Mouse (Mus musculus) lung, postnatal 4 days (tissue): ENCODE measurements around the gene Acads.
"Not testable (repeated sequence)": the region's sequence is repeated elsewhere in the genome, so short reads cannot be mapped to it uniquely, and the experiment has no call there.

Experiments used
- DNase-seq, 2 experiments: peaks; one replicate each; pipeline ENCODE4 v3.0.0; 2021

Gene Acads

DNA sequence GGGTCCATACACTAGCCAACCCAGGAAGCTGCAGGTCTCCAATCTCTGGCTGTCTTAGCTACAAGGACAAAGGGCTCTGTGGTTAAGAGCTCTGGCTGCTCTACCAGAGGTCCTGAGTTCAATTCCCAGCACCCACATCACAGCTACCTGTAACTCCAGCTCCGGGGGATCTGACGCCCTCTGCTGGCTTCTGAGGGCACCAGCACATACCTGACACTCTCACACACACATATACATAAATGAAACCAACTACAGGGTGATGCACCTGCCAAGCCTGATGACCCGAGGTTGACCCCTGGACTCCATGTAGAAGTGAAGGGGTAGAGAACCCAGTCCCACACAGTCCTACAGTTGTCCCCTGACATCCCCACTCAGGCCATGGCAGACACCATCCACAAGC, 2.7 kb downstream of the Acads start:
- no peak for DNase-seq

GRCm38 (mm10) chr5:115114501-115114900, 4.6 kb downstream of the Acads start:
- no peak for DNase-seq

DNA sequence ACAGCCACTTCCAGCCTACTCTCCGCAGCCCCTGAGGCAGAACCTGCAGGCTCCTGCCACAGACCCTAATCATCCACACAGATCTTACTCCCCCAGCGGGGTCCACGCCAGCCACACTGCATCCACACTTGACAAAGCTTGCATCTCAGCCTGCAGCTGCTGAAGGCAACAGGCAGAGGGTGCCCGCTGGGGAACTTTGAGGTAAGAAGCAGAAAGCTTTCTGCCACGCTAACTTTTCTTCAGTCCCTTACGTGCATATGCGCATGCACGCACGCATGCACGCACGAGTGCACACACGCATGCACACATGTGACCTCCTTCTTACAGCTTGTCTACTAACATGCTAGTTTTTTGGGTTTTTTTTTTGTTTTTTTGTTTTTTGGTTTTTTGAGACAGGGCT, 5.9 kb downstream of the Acads start:
- DNase-seq: no peak

GRCm38 (mm10) chr5:115111156-115111555, 8.0 kb downstream of the Acads start:
- DNase-seq: no peak

DNA sequence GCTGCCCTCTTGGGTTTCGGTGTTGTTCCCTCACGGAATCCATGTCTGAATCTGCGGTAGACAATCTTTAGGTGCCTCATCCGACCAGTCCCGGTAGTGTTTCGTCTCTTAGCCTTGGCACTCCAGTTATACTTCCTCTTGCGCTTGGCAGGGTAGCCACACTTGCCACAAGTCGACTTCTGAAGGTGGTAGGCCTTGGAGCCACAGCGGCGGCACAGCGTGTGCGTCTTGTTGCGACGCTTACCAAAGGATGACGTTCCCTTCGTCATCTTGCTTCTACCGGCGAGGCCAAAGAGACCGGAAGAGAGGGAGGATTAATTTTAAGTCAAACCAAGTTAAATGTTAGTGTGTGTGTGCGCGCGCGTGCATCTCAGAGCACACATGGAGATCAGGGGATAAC, 15.9 kb downstream of the Acads start:
- DNase-seq: not testable (repeated sequence)

GRCm38 (mm10) chr5:115102231-115102630, 16.9 kb downstream of the Acads start:
- DNase-seq: no peak

DNA sequence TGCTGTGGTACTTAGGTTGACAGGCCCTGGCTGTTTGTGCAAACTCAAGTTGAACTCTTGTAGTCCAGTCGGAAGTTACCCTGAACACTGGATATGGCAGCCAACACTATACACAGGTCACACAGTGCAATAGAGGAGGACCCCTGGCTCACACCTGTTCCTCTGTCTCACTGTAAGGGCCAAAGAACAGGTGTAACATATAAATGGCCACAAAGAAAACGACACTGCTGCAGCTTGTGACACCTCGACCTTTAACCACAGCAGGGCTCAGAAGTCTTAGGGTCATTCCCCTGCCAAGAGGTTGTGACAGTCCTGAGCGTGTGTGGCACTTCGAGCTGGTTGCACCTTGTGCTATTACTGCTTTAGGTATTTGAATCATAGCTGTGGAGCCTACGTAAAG, 18.7 kb downstream of the Acads start:
- no peak for DNase-seq

- no peak for DNase-seq
These were observed 19.2 kb downstream of the Acads start for GRCm38 (mm10) chr5:115099991-115100390.

DNA sequence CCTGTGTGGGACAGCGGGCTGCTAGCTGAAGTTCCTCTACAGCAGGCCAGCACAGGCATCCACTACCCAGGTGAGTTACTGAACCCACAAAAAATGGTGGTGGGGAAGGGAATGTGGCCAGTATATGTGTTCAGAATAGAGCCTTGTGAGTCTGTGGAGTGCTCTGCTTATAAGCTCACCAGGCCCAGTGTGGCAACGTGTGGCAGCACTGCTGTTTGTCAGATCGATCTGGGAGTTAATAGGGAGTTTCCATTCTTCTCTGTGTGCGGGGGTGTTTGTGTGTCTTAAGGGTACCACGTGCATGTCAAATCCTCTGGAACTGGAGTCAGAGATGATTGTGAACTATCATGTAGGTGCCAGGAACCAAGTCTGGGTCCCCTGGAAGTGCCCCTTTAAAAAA, 19.6 kb downstream of the Acads start:
- no peak for DNase-seq

DNA sequence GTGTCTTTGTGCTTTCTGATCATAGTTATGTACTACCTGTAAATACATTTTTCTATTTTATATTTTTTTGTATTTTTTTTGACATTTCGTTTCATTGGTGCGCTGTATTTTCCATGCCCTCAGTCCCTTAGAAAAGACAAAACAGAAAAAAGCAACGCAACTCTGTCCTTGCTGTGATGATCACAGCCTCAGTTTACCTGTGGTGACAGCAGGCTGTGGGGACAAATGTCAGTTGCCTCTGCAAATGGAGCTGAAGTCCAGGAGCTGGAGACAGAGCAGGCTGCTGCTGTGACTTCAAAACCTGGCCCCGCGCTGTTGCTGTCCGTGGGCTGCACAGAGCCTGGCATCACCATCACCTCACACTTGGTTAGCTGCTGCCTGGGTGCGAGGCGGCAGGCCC, 21.0 kb downstream of the Acads start, which contains the start of gene Gm10401:
Gm10401 (minus strand) TSS at position 101 of the 400 bp plus-strand sequence.
- DNase-seq: no peak

DNA sequence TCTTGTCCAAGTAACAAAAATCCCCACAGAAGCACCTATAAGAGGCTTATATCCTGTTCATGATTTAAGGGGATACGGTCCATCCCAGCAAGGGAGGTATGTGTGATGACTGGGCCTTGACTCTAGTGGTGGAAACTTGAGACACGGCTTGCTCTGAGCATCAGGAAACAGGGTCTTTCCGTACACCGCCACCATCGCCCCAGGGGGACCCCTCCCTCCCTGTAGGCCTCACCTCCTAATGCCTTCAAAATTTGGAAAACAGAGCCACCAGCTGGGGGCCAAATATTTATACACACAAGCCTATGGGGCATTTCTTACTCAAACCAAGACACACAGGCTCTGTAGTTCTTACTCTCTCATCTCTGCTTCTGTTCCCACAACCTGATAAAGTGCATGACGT, 27.4 kb downstream of the Acads start:
- no peak for DNase-seq

GRCm38 (mm10) chr5:115091015-115091414, 28.1 kb downstream of the Acads start:
- no peak for DNase-seq

DNA sequence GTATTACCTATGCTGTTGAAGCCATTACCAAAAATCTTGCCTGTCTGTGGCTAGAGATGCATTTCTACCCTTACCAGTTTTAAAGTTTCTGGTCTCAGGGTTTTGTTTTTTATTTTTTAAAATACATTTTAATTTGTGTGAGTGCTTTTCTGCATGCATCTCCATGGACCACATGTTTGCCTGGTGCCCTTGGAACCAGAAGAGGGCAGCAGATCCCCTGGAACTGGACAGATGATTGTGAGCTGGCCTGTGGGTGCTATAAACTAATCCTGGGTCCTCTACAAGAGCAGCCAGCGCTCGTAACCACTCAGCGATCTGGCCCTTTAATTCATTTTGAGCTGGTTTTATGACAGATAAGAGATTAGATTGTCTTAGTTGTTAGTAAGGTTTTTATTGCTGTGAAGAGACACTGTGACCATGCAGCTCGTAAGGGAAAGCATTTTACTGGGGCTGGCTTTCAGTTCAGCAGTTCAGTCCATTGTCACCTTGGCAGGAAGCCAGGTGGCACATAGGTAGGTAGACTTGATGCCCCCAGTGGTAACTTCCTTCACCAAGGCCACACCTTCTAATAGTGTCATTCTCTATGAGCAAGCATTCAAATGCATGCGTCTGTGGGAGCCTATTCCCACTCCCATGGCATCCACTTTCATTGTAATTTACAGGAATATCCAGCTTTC, 29.4 kb downstream of the Acads start:
- DNase-seq: no peak

DNA sequence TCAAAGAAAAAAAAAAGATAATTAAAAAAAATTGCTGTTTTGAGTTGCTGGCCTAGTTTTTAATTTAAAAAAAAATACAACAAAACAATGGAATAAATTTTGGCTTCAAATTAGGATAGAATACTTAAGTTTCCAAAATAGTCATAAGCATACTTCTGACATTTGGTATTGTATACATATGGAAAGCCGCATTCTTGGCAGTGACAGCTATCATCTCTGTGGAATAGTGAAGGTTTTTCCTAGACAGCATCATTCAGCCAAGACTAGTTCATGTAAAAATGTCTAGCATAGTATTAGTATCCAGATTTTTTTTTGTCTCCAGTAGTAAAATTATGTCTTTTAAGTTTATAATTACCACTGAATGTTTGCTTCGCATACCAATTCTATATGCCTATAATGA, 33.5 kb downstream of the Acads start:
- DNase-seq: no peak

GRCm38 (mm10) chr5:115083492-115083891, 35.7 kb downstream of the Acads start:
- no peak for DNase-seq

- DNase-seq: no peak
These were observed 37.5 kb downstream of the Acads start for GRCm38 (mm10) chr5:115081636-115082035.

DNA sequence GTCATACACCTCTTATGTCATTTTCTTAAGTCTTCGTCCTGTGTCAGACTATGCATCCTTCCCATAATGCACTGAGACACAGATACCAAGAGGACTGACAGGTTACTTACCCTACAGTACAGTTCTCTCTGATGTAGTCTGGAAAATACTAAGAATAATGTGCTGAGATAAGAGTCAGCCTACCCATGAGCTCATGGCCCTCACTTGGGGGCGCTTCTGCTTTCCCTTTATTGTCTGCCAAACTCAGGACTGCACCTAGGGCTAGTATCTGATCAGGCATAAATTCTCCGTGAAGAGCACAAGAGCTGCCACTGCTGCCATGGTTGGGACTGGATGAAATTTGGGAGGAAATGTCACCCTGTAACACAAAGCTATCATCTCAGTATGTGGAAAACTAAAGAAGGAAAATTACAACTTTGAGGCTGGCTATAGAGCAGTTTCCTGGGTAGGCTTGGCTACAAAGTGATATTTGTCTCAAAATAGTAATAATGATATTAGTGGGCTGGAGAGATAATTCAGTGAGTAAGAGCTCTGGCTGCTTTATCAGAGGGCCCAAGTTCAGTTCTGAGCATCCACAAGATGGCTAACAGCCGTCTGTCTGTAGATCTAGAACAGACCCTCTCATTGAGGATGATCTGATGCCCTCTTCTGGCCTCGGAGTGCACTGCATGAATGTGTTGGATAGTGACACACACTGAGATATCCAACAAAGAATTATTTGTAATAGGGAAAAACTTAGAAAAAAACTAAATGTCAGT, 42.8 kb downstream of the Acads start:
- DNase-seq: peak; percentile 49 to 78

DNA sequence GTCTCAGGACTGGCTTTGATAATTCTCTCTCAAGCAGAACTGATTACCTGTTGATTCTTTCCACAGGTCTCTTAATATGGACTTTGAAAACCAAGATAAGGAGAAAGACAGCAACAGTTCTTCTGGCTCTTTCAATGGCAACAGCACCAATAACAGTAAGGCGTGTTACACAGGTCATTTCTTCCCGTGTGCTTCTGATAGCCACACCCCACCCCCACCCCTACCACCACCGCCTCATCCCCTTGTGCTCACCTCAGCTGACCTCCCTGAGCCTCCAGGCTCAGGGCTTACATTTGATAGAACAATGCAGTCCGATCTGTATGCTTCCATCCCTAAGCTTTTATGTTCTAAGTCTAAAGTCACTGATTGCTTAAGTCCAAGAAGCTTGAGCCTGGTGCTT, 44.4 kb downstream of the Acads start:
- DNase-seq: no peak

- DNase-seq: not testable (repeated sequence)
These were observed 45.8 kb downstream of the Acads start for GRCm38 (mm10) chr5:115073306-115073705.

DNA sequence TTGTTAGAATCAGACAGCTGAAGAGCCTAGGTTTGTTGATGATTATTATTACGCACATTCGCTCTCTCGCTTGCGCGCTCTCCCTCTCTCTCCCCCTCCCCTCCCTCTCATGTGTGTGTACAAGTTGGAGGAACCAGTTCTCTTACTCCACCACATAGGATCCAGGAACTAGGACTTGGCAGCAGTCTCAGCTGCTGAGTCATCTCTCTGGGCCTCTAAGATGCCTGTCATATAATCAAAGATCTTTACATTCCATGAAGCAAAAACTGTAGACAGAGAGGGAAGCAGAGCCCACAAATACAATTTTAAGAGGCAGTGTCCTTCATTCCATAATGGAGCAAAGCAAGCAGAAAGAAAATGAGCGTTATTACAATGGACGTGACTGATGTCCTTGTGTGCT, 47.0 kb downstream of the Acads start:
- peak; percentile 36 to 53 for DNase-seq

- no peak for DNase-seq
These were observed 47.8 kb downstream of the Acads start for GRCm38 (mm10) chr5:115071096-115071901.

- no peak for DNase-seq
These were observed 48.7 kb downstream of the Acads start for GRCm38 (mm10) chr5:115070457-115070856.

DNA sequence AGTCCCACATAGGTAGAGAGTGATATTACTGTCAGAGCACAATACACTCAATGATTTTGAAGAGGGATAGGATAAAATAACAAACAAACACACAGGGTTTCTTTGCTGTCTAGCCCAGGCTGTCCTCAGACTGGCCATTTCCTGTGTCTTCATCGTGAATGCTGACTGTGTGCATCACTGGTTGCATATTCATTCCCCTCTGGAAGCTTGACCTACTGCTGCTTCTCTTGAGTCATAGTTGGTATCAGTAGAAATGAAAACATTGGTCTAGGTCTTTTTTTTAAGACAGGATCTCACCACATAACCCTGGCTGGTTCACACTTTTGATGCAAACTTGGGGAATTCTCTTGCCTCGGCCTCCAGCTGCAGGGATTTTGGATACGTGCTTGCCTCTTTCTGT, 49.5 kb downstream of the Acads start:
- DNase-seq: no peak
